Mouse (Mus musculus) intestine, embryonic 14.5 days (tissue): ENCODE data around the gene Adss. TPM values are rescaled to one million over a fixed set of nuclear protein-coding genes. Genes with fewer than 3 reads are reported as not detected.
A peak's percentile ranks its signal among the peaks of the same experiment; 100 is the strongest.

ENCODE experiments used
- ATAC-seq: fragments of 200-750 bp; cut with Nextera tagmentation; replicated peaks from 2 replicates; pipeline ENCODE4 v1.8.0; 2017; ENCODE audit warnings: low read depth, moderate number of reproducible peaks, moderate TSS enrichment, moderate library complexity; ENCODE audit not compliant: low FRiP score, low TSS enrichment
- DNase-seq: peaks from one replicate; pipeline ENCODE4 v3.0.0-alpha.2; 2018; ENCODE audit warnings: low spot score
- H3K27ac ChIP-seq: fragments of 300-500 bp; sonication (generic); 2 replicates; pipeline ENCODE4 v1.5.1; 2014; ENCODE audit warnings: low read depth, mild to moderate bottlenecking, control low read depth
- H3K27me3 ChIP-seq: fragments of 300-500 bp; sonication (generic); replicated peaks from 2 replicates; pipeline ENCODE4 v1.6.1; 2014; ENCODE audit warnings: low read length, control low read depth; ENCODE audit not compliant: control insufficient read depth, insufficient read depth
- H3K36me3 ChIP-seq: fragments of 300-500 bp; sonication (generic); 2 replicates; pipeline ENCODE4 v1.6.1; 2014; ENCODE audit warnings: low read length, control low read depth; ENCODE audit not compliant: control insufficient read depth, insufficient read depth
- H3K4me1 ChIP-seq: fragments of 300-500 bp; sonication (generic); replicated peaks from 2 replicates; pipeline ENCODE4 v1.6.1; 2014; ENCODE audit warnings: low read length, control low read depth, mixed read lengths; ENCODE audit not compliant: control insufficient read depth, insufficient read depth
- H3K4me2 ChIP-seq: fragments of 300-500 bp; sonication (generic); 2 replicates; pipeline ENCODE4 v1.6.1; 2014; ENCODE audit warnings: low read length
- H3K4me3 ChIP-seq: fragments of 300-500 bp; sonication (generic); 2 replicates; pipeline ENCODE4 v1.5.1; 2014; ENCODE audit warnings: low read depth, low read length, control low read depth, mixed read lengths
- H3K9ac ChIP-seq: fragments of 300-500 bp; sonication (generic); 2 replicates; pipeline ENCODE4 v1.6.1; 2014; ENCODE audit warnings: mild to moderate bottlenecking, low read length
- H3K9me3 ChIP-seq: fragments of 300-500 bp; sonication (generic); 2 replicates; pipeline ENCODE4 v1.6.1; 2016; ENCODE audit warnings: low read length, control low read depth; ENCODE audit not compliant: control insufficient read depth
- WGBS: fragments of 180-500 bp; shearing (Covaris S2); extraction: QIAGEN DNeasy Blood & Tissue Kit; methylation state at CpG from one replicate; pipeline ENCODE4 v1.1.7; 2014; 5-methylcytosine and 5-hydroxymethylcytosine counted together
- polyA plus RNA-seq: library from polyadenylated mRNA; unstranded; fragments of >200 nt; fragmentation: Nextera tagmentation; extraction: Ambion mirVana; gene quantifications from 2 replicates; pipeline ENCODE4 v1.2.1, GENCODE M21; 2014

Adss gene
- polyA plus RNA-seq, 1 experiment from 2014 or later, result 47.4 TPM

DNA sequence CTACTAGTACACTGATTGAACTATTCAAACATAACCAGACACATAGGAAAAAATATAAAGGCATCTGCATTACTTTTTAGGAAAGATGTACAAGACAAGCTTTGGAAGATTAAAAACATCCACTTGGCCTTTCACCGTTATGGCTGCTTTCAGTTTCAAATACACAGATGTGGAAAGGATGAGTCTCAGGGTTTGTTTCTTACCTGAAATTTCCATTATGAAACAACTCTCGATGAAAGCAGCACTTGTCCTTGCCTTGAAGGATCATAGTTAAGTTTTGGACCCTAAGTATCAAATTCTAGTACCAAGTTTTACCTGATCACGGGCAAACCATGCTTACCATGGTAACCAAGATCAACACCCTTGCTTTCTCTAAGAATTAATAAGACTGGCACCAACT lies 3.5 kb downstream of the Adss start:
- no peak overlapping the region for H3K4me2 ChIP-seq
- WGBS, result 85% methylated on average over 3 of the region's 3 CpGs
- H3K4me3 ChIP-seq, result no peak overlapping the region
- H3K27ac ChIP-seq, result no peak overlapping the region
- 0 out of 2 replicates have a peak, but pooled peaks cover 5% of the 10 kb centered on the region for H3K9me3 ChIP-seq
- peaks cover 19% of the 10 kb centered on the region for H3K4me1 ChIP-seq
- H3K27me3 ChIP-seq, result no peaks in the 10 kb centered on the region
- ATAC-seq, result no peak
- H3K9ac ChIP-seq, result no peak overlapping the region
- H3K36me3 ChIP-seq, result no peaks in the 10 kb centered on the region
- DNase-seq, result no peak

DNA sequence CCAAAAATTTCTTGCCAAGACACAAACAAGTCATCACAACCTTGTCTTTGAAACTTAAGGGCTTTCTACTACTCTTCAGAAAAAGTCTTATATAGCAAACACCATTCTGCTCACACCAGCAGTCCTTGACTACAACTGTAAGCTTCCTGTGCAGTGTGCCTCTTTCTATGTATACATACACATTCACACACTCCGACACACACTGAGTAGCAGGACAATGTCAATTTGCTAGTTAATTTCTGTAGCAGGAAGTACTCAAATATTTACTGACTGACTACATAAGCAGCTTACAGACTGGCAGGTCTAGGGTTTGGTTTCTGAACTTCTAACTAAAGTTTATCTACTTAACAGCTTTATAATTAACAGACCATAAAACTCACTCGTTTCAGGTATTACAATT lies 18.9 kb downstream of the Adss start:
- H3K9ac ChIP-seq, result no peak overlapping the region
- no peak for ATAC-seq
- 53% methylated on average over 2 of the region's 2 CpGs for WGBS

DNA sequence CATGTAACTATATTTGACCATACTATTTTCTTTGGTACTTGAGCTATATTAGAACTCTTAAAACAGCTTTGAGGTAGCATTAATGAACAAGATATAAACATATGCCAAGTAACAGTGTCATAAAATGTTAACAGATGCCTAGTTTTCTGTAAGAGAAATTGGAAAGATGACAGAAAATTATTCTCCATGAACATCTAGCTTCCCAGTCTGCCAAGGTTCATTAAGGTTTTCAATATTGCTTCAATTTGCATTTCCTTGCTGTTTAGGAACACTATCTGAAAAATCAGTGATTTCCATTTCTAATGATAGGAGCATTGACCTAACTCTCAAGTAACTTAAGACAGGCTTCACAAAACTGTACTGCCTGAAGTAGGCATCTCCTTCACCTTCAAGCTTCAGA lies 27.4 kb downstream of the Adss start:
- DNase-seq (no peak), ATAC-seq (no peak)
- Histone ChIP-seq H3K9me3 (no peaks in the 10 kb centered on the region), H3K4me1 (no peaks in the 10 kb centered on the region), H3K9ac (no peak overlapping the region), H3K27me3 (no peaks in the 10 kb centered on the region), H3K4me2 (no peak overlapping the region), H3K27ac (no peak overlapping the region), H3K4me3 (no peak overlapping the region), H3K36me3 (peaks cover 72% of the 10 kb centered on the region)

More for the DNA sequence above, 18.9 kb downstream of the Adss start:
- Histone ChIP-seq H3K4me1 (no peaks in the 10 kb centered on the region), H3K9me3 (no peaks in the 10 kb centered on the region), H3K27me3 (no peaks in the 10 kb centered on the region), H3K27ac (no peak overlapping the region), H3K4me2 (no peak overlapping the region), H3K4me3 (no peak overlapping the region), H3K36me3 (peaks cover 71% of the 10 kb centered on the region)
- no peak for DNase-seq

DNA sequence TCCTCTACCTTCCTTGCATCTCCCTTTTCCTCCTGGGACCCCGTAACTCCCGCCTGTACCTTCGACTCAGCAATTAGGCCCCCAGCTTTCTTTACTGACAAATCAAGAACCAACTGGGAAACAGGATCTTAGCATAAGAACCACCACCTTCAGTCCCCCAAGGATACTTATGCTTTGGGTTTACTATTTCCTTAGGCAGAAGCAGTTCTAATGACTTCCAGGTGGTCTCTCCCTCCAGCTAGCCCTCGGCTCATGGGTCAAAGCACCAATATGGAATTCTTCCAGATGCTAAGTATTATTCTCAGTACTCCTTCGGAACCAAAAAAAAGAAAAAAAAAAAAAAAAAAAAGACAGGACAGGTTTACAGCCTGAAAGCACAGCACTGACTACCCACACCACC lies 39.1 kb downstream of the Adss start:
- Histone ChIP-seq H3K36me3 (0 out of 2 replicates have a peak, but pooled peaks cover 5% of the 10 kb centered on the region), H3K4me1 (no peaks in the 10 kb centered on the region), H3K4me2 (no peak overlapping the region), H3K27me3 (no peaks in the 10 kb centered on the region), H3K9ac (no peak overlapping the region), H3K27ac (no peak overlapping the region), H3K4me3 (no peak overlapping the region), H3K9me3 (no peaks in the 10 kb centered on the region)
- DNase-seq (no peak), ATAC-seq (no peak)
- 89% methylated on average over 5 of the region's 5 CpGs for WGBS

DNA sequence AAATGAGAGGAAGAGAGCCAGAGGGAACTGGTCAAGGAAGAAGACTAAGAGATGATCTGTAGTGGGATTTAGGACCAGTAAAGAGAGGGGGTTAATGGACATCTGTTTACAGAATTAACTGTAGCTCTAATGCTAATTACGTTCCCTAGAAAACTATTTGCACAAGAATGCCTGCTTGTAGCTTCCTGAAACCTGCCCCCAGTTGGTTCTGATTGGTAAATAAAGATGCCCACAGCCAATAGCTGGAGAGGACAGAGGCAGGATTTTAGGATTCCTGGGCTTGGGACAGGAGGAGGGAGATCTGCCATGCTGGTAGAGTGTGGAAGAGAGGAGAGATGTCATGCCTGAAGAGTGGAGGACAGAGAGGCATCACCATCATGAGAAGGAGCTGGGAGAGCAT lies 42.8 kb downstream of the Adss start:
- ATAC-seq (no peak), DNase-seq (no peak)
- H3K4me2 ChIP-seq, result no peak overlapping the region
- no peaks in the 10 kb centered on the region for H3K27me3 ChIP-seq
- H3K27ac ChIP-seq, result no peak overlapping the region
- H3K4me1 ChIP-seq, result no peaks in the 10 kb centered on the region
- H3K36me3 ChIP-seq, result no peaks in the 10 kb centered on the region
- H3K9ac ChIP-seq, result no peak overlapping the region
- WGBS, result 55% methylated on average over 1 of the region's 1 CpGs
- H3K4me3 ChIP-seq, result no peak overlapping the region
- peaks cover 17% of the 10 kb centered on the region for H3K9me3 ChIP-seq

- no peaks in the 10 kb centered on the region for H3K4me1 ChIP-seq
- H3K4me3 ChIP-seq, result no peak overlapping the region
- H3K9ac ChIP-seq, result no peak overlapping the region
- H3K27ac ChIP-seq, result no peak overlapping the region
- DNase-seq, result no peak
- WGBS, result 94% methylated on average over 6 of the region's 6 CpGs
- H3K9me3 ChIP-seq, result peaks cover 17% of the 10 kb centered on the region
- no peaks in the 10 kb centered on the region for H3K27me3 ChIP-seq
- no peak overlapping the region for H3K4me2 ChIP-seq
- no peaks in the 10 kb centered on the region for H3K36me3 ChIP-seq
- no peak for ATAC-seq
Measured at GRCm38 (mm10) chr1:177747869-177748540, 48.3 kb downstream of the Adss start.

DNA sequence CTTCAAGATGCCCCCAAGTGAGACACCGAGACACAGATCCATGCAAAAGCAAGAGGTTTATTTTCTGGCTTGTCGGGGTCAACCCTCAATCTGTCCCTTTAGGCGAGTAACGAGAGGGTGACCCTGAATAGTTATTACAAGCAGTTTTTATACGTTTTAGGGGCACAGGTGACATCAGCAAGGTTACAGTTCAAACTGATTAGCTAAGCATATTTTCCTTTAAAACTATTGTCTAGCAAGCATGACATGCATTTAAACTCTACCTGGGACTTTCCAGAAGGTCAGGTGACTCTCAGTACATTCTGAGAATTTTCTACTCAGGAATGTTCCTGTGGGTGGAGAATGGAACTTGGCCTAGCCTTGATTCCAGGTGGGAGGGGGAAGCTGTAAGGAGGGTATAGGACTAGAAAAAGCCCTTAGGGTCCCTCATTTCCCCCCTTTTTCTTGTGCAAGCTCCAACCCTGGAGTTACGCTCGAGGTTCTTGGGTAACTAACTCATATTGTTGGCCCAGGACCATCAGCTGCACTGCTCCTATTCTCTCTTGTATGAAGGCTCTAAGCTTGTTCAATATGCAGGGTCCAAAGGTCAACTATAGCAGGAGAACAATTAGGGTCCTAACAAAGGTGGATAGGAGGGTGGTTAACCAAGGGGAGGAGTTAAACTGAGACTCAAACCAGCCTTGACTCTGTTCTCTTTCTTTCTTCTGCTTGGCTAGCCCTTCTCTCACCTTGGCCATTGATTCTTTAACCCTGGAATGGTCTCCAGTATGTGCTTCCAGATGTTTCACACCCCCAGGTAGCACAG lies 51.6 kb downstream of the Adss start:
- WGBS, result 80% methylated on average over 7 of the region's 7 CpGs
- ATAC-seq, result 0 out of 2 replicates have a peak, but pooled peaks have one; percentile 36
- H3K9me3 ChIP-seq, result peaks cover 6% of the 10 kb centered on the region; the same call in 1 of the 2 replicates

DNA sequence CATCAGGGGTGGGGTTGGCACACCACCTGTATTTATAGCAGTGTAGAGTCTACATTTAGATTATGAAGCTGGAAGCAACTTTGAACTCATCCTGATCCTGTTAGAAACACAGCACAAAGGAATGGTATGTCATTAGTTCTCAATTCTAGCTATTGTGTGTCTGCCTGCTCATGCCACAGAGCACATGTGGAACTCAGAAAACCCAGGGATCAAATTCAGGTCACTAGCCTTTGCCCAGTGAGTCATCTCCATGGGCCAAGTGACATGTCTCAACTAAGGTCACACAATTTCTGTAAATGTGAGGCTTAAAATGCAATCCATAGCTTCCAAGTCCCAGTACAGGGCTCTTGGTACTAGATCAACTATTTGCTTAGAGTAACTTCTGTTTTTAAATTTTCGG lies 54.2 kb downstream of the Adss start:
- ATAC-seq (no peak), DNase-seq (no peak)
- Histone ChIP-seq H3K36me3 (no peaks in the 10 kb centered on the region), H3K4me3 (no peak overlapping the region), H3K9me3 (no peaks in the 10 kb centered on the region), H3K27me3 (no peaks in the 10 kb centered on the region), H3K9ac (no peak overlapping the region), H3K4me2 (no peak overlapping the region), H3K27ac (no peak overlapping the region), H3K4me1 (no peaks in the 10 kb centered on the region)
- 77% methylated on average over 1 of the region's 1 CpGs for WGBS

More for the DNA sequence above, 51.6 kb downstream of the Adss start:
- Histone ChIP-seq H3K27me3 (no peaks in the 10 kb centered on the region), H3K4me1 (no peaks in the 10 kb centered on the region), H3K9ac (no peak overlapping the region), H3K36me3 (no peaks in the 10 kb centered on the region), H3K27ac (no peak overlapping the region), H3K4me2 (no peak overlapping the region), H3K4me3 (no peak overlapping the region)
- no peak for DNase-seq
